Mouse (Mus musculus) CH12.LX (cell line): ENCODE results near the gene Sap30.

Experiments
- BHLHE40 ChIP-seq: IDR thresholded peaks from 2 replicates; pipeline ENCODE4 v1.6.1; 2011; ENCODE audit warnings: mild to moderate bottlenecking, low read depth, low read length, improper control_type of control experiment
- CHD2 ChIP-seq: IDR thresholded peaks from 2 replicates; pipeline ENCODE4 v1.6.1; 2011; ENCODE audit warnings: low read length, improper control_type of control experiment
- CTCF ChIP-seq, 2 experiments: IDR thresholded peaks in 1 of 2; conservative IDR thresholded peaks in 1 of 2; 2 replicates each; pipeline ENCODE4 v1.5.1; 2011 to 2012; ENCODE audit warnings: low read depth in 2 of 2, low read length in 2 of 2, improper control_type of control experiment in 1 of 2, inconsistent platforms in 1 of 2, mild to moderate bottlenecking in 1 of 2, moderate library complexity in 1 of 2
- GABPA ChIP-seq: IDR thresholded peaks from 2 replicates; pipeline ENCODE4 v1.6.1; 2012; ENCODE audit warnings: low read depth, low read length, improper control_type of control experiment, inconsistent platforms; ENCODE audit not compliant: insufficient replicate concordance
- HCFC1 ChIP-seq: IDR thresholded peaks from 2 replicates; pipeline ENCODE4 v1.6.1; 2012; ENCODE audit warnings: low read depth, mild to moderate bottlenecking, inconsistent platforms, low read length, improper control_type of control experiment
- MAX ChIP-seq: IDR thresholded peaks from 2 replicates; pipeline ENCODE4 v1.6.1; 2011; ENCODE audit warnings: low read length, improper control_type of control experiment
- POLR2A ChIP-seq: IDR thresholded peaks from 2 replicates; pipeline ENCODE4 v1.6.1; 2011; ENCODE audit warnings: low read depth, mild to moderate bottlenecking, improper control_type of control experiment, low read length
- POLR2AphosphoS2 ChIP-seq: IDR thresholded peaks from 2 replicates; pipeline ENCODE4 v1.6.1; 2011; ENCODE audit warnings: low read depth, low read length, improper control_type of control experiment
- TCF12 ChIP-seq: IDR thresholded peaks from 2 replicates; pipeline ENCODE4 v1.6.1; 2014; ENCODE audit warnings: low read depth, mild to moderate bottlenecking, inconsistent platforms, low read length, improper control_type of control experiment
- ZMIZ1 ChIP-seq: IDR thresholded peaks from 2 replicates; pipeline ENCODE4 v1.6.1; 2012; ENCODE audit warnings: low read depth, mild to moderate bottlenecking, inconsistent platforms, low read length, improper control_type of control experiment

- TF ChIP-seq POLR2AphosphoS2: no peak
- TF ChIP-seq ZMIZ1: no peak
- TF ChIP-seq GABPA: no peak
- TF ChIP-seq CTCF (conservative IDR thresholded peaks at IDR 0.05 in 1 of 2, IDR thresholded peaks at IDR 0.05 in 1 of 2; ENCODE audit: low read depth in 2 of 2, low read length in 2 of 2): no peak
- TF ChIP-seq POLR2A: no peak
- TF ChIP-seq BHLHE40: no peak
- TF ChIP-seq CHD2: no peak
- no peak for TF ChIP-seq MAX
- TF ChIP-seq TCF12: no peak
- no peak for TF ChIP-seq HCFC1
Measured at GRCm38 (mm10) chr8:57470863-57471262, 16.8 kb downstream of the Sap30 start.
